ENCODE assay signal across 8 mouse cellular contexts in genomic region chr11:100318529-100319451, GRCm38 (mm10). TPM values are rescaled to one million over a fixed set of nuclear protein-coding genes. Genes with fewer than 3 reads are reported as not detected.
DNase-seq lines count a peak whose midpoint lies in the region; ATAC-seq and TF ChIP-seq lines count a peak whose summit lies in the region.

No protein-coding gene starts in this region.

- 72% methylated on average over 10 of the region's 10 CpGs for WGBS in heart, embryonic 12.5 days
- WGBS in forebrain, embryonic 11.5 days, result 88% methylated on average over 10 of the region's 10 CpGs
- 68% methylated on average over 10 of the region's 10 CpGs for WGBS in liver, embryonic 11.5 days

- H3K27me3 ChIP-seq in heart, embryonic 12.5 days (replicated peaks), result no peaks in the 10 kb centered on the region
- peaks cover 4% of the 10 kb centered on the region; the same call in 1 of the 2 replicates for H3K27me3 ChIP-seq in G1E (ENCODE audit: insufficient read depth, low read length)
- no peaks in the 10 kb centered on the region for H3K27me3 ChIP-seq in forebrain, embryonic 11.5 days (ENCODE audit: control insufficient read depth, insufficient read depth, low read length)
- H3K27me3 ChIP-seq in liver, embryonic 11.5 days (replicated peaks; ENCODE audit: control insufficient read depth, insufficient read depth, low read length), result no peaks in the 10 kb centered on the region

- H3K4me2 ChIP-seq in heart, embryonic 12.5 days, result peak overlapping the region; percentile 65
- H3K4me2 ChIP-seq in forebrain, embryonic 11.5 days (ENCODE audit: low read depth, low read length, severe bottlenecking), result peak overlapping the region; percentile 61; the same call in 1 of the 2 replicates
- H3K4me2 ChIP-seq in liver, embryonic 11.5 days, result peak overlapping the region; percentile 70

- H3K4me3 ChIP-seq in heart, embryonic 12.5 days, result peak overlapping the region; percentile 91
- H3K4me3 ChIP-seq in G1E (ENCODE audit: low read depth, low read length), result peak overlapping the region; percentile 82; the same call in 1 of the 2 replicates
- peak overlapping the region; percentile 86 for H3K4me3 ChIP-seq in forebrain, embryonic 11.5 days (ENCODE audit: low read depth, low read length)
- H3K4me3 ChIP-seq in liver, embryonic 11.5 days (ENCODE audit: low read depth, low read length), result peak overlapping the region; percentile 69

- TF ChIP-seq CTCF in G1E (IDR thresholded peaks at IDR 0.05; ENCODE audit: low read depth, low read length), result no peak

- no peaks in the 10 kb centered on the region for H3K9me3 ChIP-seq in heart, embryonic 12.5 days (replicated peaks)
- H3K9me3 ChIP-seq in G1E (replicated peaks), result no peaks in the 10 kb centered on the region
- H3K9me3 ChIP-seq in forebrain, embryonic 11.5 days (ENCODE audit: control insufficient read depth, low read length), result no peaks in the 10 kb centered on the region
- no peaks in the 10 kb centered on the region for H3K9me3 ChIP-seq in liver, embryonic 11.5 days (ENCODE audit: control insufficient read depth, low read length)

- no peak overlapping the region for H3K27ac ChIP-seq in heart, embryonic 12.5 days (ENCODE audit: poor library complexity, severe bottlenecking)
- no peak overlapping the region for H3K27ac ChIP-seq in forebrain, embryonic 11.5 days (ENCODE audit: low read depth, low read length)
- peak overlapping the region; percentile 83 for H3K27ac ChIP-seq in liver, embryonic 11.5 days (ENCODE audit: low read depth, low read length)

- H3K9ac ChIP-seq in heart, embryonic 12.5 days, result peak overlapping the region; percentile 49; the same call in 1 of the 2 replicates
- H3K9ac ChIP-seq in forebrain, embryonic 11.5 days (ENCODE audit: low read length), result no peak overlapping the region; the same call in 1 of the 2 replicates
- H3K9ac ChIP-seq in liver, embryonic 11.5 days (ENCODE audit: low read depth, low read length), result peak overlapping the region; percentile 64

- peaks cover 11% of the 10 kb centered on the region; the same call in 1 of the 2 replicates for H3K4me1 ChIP-seq in heart, embryonic 12.5 days (replicated peaks)
- H3K4me1 ChIP-seq in G1E (ENCODE audit: insufficient read depth, low read depth, low read length), result peaks cover 34% of the 10 kb centered on the region
- 0 out of 2 replicates have a peak, but pooled peaks cover 2% of the 10 kb centered on the region for H3K4me1 ChIP-seq in forebrain, embryonic 11.5 days (replicated peaks; ENCODE audit: control insufficient read depth, insufficient read depth, low read length)
- H3K4me1 ChIP-seq in liver, embryonic 11.5 days (replicated peaks; ENCODE audit: control insufficient read depth, insufficient read depth, low read length), result peaks cover 8% of the 10 kb centered on the region; the same call in 1 of the 2 replicates

- no peak for DNase-seq in heart, postnatal 36 days
- no peak for DNase-seq in G1E (ENCODE audit: low spot score)
- no peak for DNase-seq in forebrain, embryonic 11.5 days (ENCODE audit: low spot score)
- DNase-seq in liver, embryonic 11.5 days (ENCODE audit: low spot score), result no peak
- DNase-seq in left cerebral cortex, postnatal 4 days, result no peak

- peaks cover 22% of the 10 kb centered on the region for H3K36me3 ChIP-seq in heart, embryonic 12.5 days
- H3K36me3 ChIP-seq in G1E (replicated peaks), result peaks cover 21% of the 10 kb centered on the region
- H3K36me3 ChIP-seq in forebrain, embryonic 11.5 days (ENCODE audit: control insufficient read depth, insufficient read depth, low read length), result peaks cover 4% of the 10 kb centered on the region; the same call in 1 of the 2 replicates
- peaks cover 16% of the 10 kb centered on the region for H3K36me3 ChIP-seq in liver, embryonic 11.5 days (ENCODE audit: control insufficient read depth, insufficient read depth, low read length)

- intact Hi-C loops in heart, postnatal 36 days (cut with DNase I), result no loop called here
- intact Hi-C loops in left cerebral cortex, postnatal 4 days (cut with DNase I), result no loop called here

- no peak for ATAC-seq in heart, embryonic 12.5 days (ENCODE audit: insufficient number of reproducible peaks, low FRiP score)
- no peak for ATAC-seq in G1E (ENCODE audit: extremely low read depth, insufficient number of reproducible peaks, low FRiP score, poor library complexity, severe bottlenecking)
- ATAC-seq in forebrain, embryonic 11.5 days (replicated peaks; ENCODE audit: low FRiP score), result peak; percentile 22; the same call in 1 of the 2 replicates
- no peak for ATAC-seq in liver, embryonic 11.5 days (replicated peaks; ENCODE audit: low FRiP score)
- ATAC-seq in monocyte, adult 5-6 weeks (replicated peaks; ENCODE audit: insufficient number of reproducible peaks, low FRiP score, low TSS enrichment, poor library complexity, severe bottlenecking), result no peak
- no peak for ATAC-seq in activated CD4-positive, CD25-positive, alpha-beta regulatory T cell, adult 4 months

RNA-seq across cellular contexts. Expression of gene Eif1, which starts 0.9 kb away (rescaled TPM):
- 1,467 and 1,522 TPM in 2 replicates for polyA plus RNA-seq in heart, embryonic 12.5 days (2016; fragmentation: Nextera tagmentation; extraction: Ambion mirVana)
- 1,000 to 10,000 TPM; 1,603 to 1,774 TPM for total RNA-seq in heart, postnatal 36 days (2021)
- 916 and 1,324 TPM in 2 replicates for total RNA-seq in G1E (2014; fragmentation: Nextera tagmentation)
- 235 and 344 TPM in 2 replicates for total RNA-seq in G1E (2017)
- 514 and 548 TPM in 2 replicates for polyA plus RNA-seq in G1E (2012)
- polyA plus RNA-seq in forebrain, embryonic 11.5 days (2014; fragmentation: Nextera tagmentation; extraction: Ambion mirVana), result 1,675 and 1,791 TPM in 2 replicates
- polyA plus RNA-seq in liver, embryonic 11.5 days (2014; fragmentation: Nextera tagmentation; extraction: Ambion mirVana), result 2,121 and 2,222 TPM in 2 replicates
- 374 to 712 TPM (median 492 TPM) in 3 replicates for total RNA-seq in monocyte, adult 5-6 weeks (2017)
- 1,000 to 10,000 TPM; 1,765 to 2,357 TPM for polyA plus RNA-seq in activated CD4-positive, CD25-positive, alpha-beta regulatory T cell, adult 4 months (2017; shearing (Covaris generic))
- 100 to 1,000 TPM; 642 to 677 TPM for total RNA-seq in left cerebral cortex, postnatal 4 days (2021)

RNA-seq across cellular contexts. Expression of gene Gast, which starts 15.4 kb away (rescaled TPM):
- polyA plus RNA-seq in heart, embryonic 12.5 days (2016; fragmentation: Nextera tagmentation; extraction: Ambion mirVana), result not detected in 2 replicates
- not detected for total RNA-seq in heart, postnatal 36 days (2021)
- total RNA-seq in G1E (2014; fragmentation: Nextera tagmentation) (not detected in 2 replicates), G1E (2017) (not detected in 2 replicates)
- polyA plus RNA-seq in G1E (2012), result not detected in 2 replicates
- 0.69 and 0.79 TPM in 2 replicates for polyA plus RNA-seq in forebrain, embryonic 11.5 days (2014; fragmentation: Nextera tagmentation; extraction: Ambion mirVana)
- not detected in 2 replicates for polyA plus RNA-seq in liver, embryonic 11.5 days (2014; fragmentation: Nextera tagmentation; extraction: Ambion mirVana)
- not detected in 3 replicates for total RNA-seq in monocyte, adult 5-6 weeks (2017)
- polyA plus RNA-seq in activated CD4-positive, CD25-positive, alpha-beta regulatory T cell, adult 4 months (2017; shearing (Covaris generic)), result not detected
- total RNA-seq in left cerebral cortex, postnatal 4 days (2021), result not detected

RNA-seq across cellular contexts. Expression of gene Hap1, which starts 37.1 kb away (rescaled TPM):
- 11.1 and 12.3 TPM in 2 replicates for polyA plus RNA-seq in heart, embryonic 12.5 days (2016; fragmentation: Nextera tagmentation; extraction: Ambion mirVana)
- 1 to 10 TPM; 1.6 to 1.8 TPM for total RNA-seq in heart, postnatal 36 days (2021)
- total RNA-seq in G1E (2014; fragmentation: Nextera tagmentation) (not detected in 2 replicates), G1E (2017) (0.05 TPM in 1 of 2 replicates, not detected in the other)
- not detected in 2 replicates for polyA plus RNA-seq in G1E (2012)
- 39.0 and 46.1 TPM in 2 replicates for polyA plus RNA-seq in forebrain, embryonic 11.5 days (2014; fragmentation: Nextera tagmentation; extraction: Ambion mirVana)
- 0.82 and 1.5 TPM in 2 replicates for polyA plus RNA-seq in liver, embryonic 11.5 days (2014; fragmentation: Nextera tagmentation; extraction: Ambion mirVana)
- total RNA-seq in monocyte, adult 5-6 weeks (2017), result 1.3 to 2.7 TPM in 2 of 3 replicates, not detected in the other
- polyA plus RNA-seq in activated CD4-positive, CD25-positive, alpha-beta regulatory T cell, adult 4 months (2017; shearing (Covaris generic)), result under 1 TPM in 1 of 2 experiments, not detected in 1; 0.87 TPM
- 100 to 1,000 TPM in 1 of 2 experiments, 10 to 100 TPM in 1; 43.8 to 116 TPM for total RNA-seq in left cerebral cortex, postnatal 4 days (2021)

RNA-seq across cellular contexts. Expression of gene Krt42, which starts 49.1 kb away (rescaled TPM):
- polyA plus RNA-seq in heart, embryonic 12.5 days (2016; fragmentation: Nextera tagmentation; extraction: Ambion mirVana), result not detected in 2 replicates
- total RNA-seq in heart, postnatal 36 days (2021), result not detected
- not detected in 2 replicates for total RNA-seq in G1E (2014; fragmentation: Nextera tagmentation)
- 0.11 TPM in 1 of 2 replicates, not detected in the other for total RNA-seq in G1E (2017)
- not detected in 2 replicates for polyA plus RNA-seq in G1E (2012)
- polyA plus RNA-seq in forebrain, embryonic 11.5 days (2014; fragmentation: Nextera tagmentation; extraction: Ambion mirVana), result not detected in 2 replicates
- polyA plus RNA-seq in liver, embryonic 11.5 days (2014; fragmentation: Nextera tagmentation; extraction: Ambion mirVana), result not detected in 2 replicates
- total RNA-seq in monocyte, adult 5-6 weeks (2017), result not detected in 3 replicates
- polyA plus RNA-seq in activated CD4-positive, CD25-positive, alpha-beta regulatory T cell, adult 4 months (2017; shearing (Covaris generic)), result not detected
- not detected for total RNA-seq in left cerebral cortex, postnatal 4 days (2021)

RNA-seq across cellular contexts. Expression of gene Krt17, which starts 58.0 kb away (rescaled TPM):
- 1.3 and 1.9 TPM in 2 replicates for polyA plus RNA-seq in heart, embryonic 12.5 days (2016; fragmentation: Nextera tagmentation; extraction: Ambion mirVana)
- total RNA-seq in heart, postnatal 36 days (2021), result not detected
- total RNA-seq in G1E (2014; fragmentation: Nextera tagmentation) (not detected in 2 replicates), G1E (2017) (not detected in 2 replicates)
- polyA plus RNA-seq in G1E (2012), result 0.07 TPM in 2 replicates
- not detected in 2 replicates for polyA plus RNA-seq in forebrain, embryonic 11.5 days (2014; fragmentation: Nextera tagmentation; extraction: Ambion mirVana)
- 0.32 and 0.42 TPM in 2 replicates for polyA plus RNA-seq in liver, embryonic 11.5 days (2014; fragmentation: Nextera tagmentation; extraction: Ambion mirVana)
- not detected in 3 replicates for total RNA-seq in monocyte, adult 5-6 weeks (2017)
- 1 to 10 TPM in 1 of 2 experiments, under 1 TPM in 1; 0.99 to 1.1 TPM for polyA plus RNA-seq in activated CD4-positive, CD25-positive, alpha-beta regulatory T cell, adult 4 months (2017; shearing (Covaris generic))
- not detected for total RNA-seq in left cerebral cortex, postnatal 4 days (2021)
